Mouse (Mus musculus) heart, embryonic 10.5 days (tissue): ENCODE results near the gene Irak1bp1. TPM values are rescaled to one million over a fixed set of nuclear protein-coding genes. Genes with fewer than 3 reads are reported as not detected.

Experiments
- polyA plus RNA-seq: library from polyadenylated mRNA; unstranded; fragments of >200 nt; fragmentation: Nextera tagmentation; extraction: Ambion mirVana; gene quantifications from 2 replicates; pipeline ENCODE4 v1.2.1, GENCODE M21; 2016

Gene Irak1bp1
- polyA plus RNA-seq, 1 experiment from 2014 or later, result 13.4 TPM

Other genes with a start within 250 kb of the Irak1bp1 start
- 60.0 and 70.3 TPM in 2 replicates for gene Phip, start 146.0 kb downstream of the Irak1bp1 start, polyA plus RNA-seq